Mouse (Mus musculus): Measurements from ENCODE around the gene Arap1. TPM values are rescaled to one million over a fixed set of nuclear protein-coding genes. Genes with fewer than 3 reads are reported as not detected.
A peak's percentile ranks its signal among the peaks of the same experiment; 100 is the strongest.

Arap1 gene
- polyA plus RNA-seq, 1 experiment from 2014 or later: 82.8 TPM

DNA sequence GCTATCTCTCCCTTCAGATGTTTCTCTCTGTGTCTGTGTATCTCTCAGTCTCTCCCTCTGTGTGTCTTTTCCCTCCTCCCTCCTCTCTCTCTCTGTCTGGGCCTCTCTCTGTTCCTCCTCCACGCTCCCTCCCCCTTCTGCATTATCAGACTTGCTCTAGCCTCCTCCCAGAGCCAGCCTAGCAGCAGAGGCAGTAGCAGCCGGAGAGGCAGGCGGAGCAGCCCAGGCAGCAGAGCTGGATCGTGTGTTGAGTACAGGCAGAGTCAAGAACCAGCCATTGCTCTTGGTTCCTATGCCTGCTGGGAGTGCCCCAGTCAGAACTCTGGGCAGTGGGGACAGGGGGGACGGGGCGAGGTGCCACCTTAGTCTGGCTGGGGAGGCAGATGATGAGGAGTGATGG lies 73.7 kb downstream of the Arap1 start, which contains the start of gene Pde2a:
TSS of gene Pde2a (plus strand) at position 163 of the 400 bp plus-strand sequence.
- no peak within 1 kb of the TSS for H3K27ac ChIP-seq (replicated peaks)
- H3K4me2 ChIP-seq (replicated peaks): no peak within 1 kb of the TSS
- no peaks in the 10 kb centered on the region for H3K36me3 ChIP-seq
- no peak within 1 kb of the TSS for H3K9ac ChIP-seq
- no peak within 1 kb of the TSS for H3K4me3 ChIP-seq (replicated peaks)
- peaks cover 18% of the 10 kb centered on the region; the same call in 1 of the 2 replicates for H3K27me3 ChIP-seq
- H3K9me3 ChIP-seq (replicated peaks): no peaks in the 10 kb centered on the region
- no peak for ATAC-seq (ENCODE audit: insufficient number of reproducible peaks, low FRiP score, low TSS enrichment, low read depth)
- WGBS: 16% methylated on average over 6 of the region's 6 CpGs
- H3K4me1 ChIP-seq: no peaks in the 10 kb centered on the region

DNA sequence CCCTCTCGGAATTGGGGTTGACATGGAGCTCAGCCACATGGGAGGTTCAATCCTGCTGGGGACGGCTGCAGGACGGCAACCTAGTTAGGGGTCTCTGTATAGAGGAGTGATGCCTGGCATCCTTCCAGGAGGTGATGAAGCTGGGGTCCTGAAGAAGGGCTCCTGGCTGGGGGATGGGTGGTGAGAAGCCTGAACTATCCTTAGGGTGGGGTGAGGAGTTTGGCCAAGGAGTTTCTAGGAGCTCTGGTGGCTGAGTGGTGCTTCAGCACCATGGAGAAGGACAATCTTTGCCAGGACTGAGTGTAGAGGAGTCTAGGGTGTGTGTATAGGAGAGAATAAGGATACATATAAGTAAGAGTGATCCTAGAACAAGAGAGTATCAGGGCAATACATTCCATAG lies 74.2 kb downstream of the Arap1 start:
- Histone ChIP-seq H3K4me3 (replicated peaks) (no peak overlapping the region), H3K4me1 (no peaks in the 10 kb centered on the region), H3K9me3 (replicated peaks) (no peaks in the 10 kb centered on the region), H3K27me3 (peaks cover 18% of the 10 kb centered on the region; the same call in 1 of the 2 replicates), H3K9ac (no peak overlapping the region), H3K4me2 (replicated peaks) (no peak overlapping the region), H3K27ac (replicated peaks) (no peak overlapping the region), H3K36me3 (no peaks in the 10 kb centered on the region)
- no peak for ATAC-seq (ENCODE audit: insufficient number of reproducible peaks, low FRiP score, low TSS enrichment, low read depth)
- 30% methylated on average over 3 of the region's 3 CpGs for WGBS

DNA sequence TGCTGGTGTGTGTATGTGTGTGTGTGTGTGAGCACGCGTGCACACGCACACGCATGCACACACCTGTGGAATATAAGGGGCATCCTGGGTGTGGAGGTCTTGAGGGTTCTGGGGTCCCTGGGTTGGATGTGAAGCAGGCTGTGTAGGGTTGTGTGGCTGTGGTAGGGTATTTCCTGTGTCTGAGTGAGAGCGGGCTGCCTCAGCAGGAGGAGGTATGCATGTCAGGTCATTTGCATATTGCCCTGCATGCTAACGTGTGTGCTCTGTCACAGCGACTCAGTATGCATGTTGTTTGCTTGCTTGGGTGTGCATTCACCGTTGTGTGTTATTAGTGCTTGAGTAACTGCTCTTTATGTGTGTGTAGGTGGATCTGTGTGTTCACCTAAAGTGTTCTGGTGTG lies 74.8 kb downstream of the Arap1 start:
- Histone ChIP-seq H3K27me3 (peaks cover 14% of the 10 kb centered on the region; the same call in 1 of the 2 replicates), H3K4me3 (replicated peaks) (no peak overlapping the region), H3K4me2 (replicated peaks) (no peak overlapping the region), H3K9me3 (replicated peaks) (no peaks in the 10 kb centered on the region), H3K4me1 (no peaks in the 10 kb centered on the region), H3K9ac (no peak overlapping the region), H3K27ac (replicated peaks) (no peak overlapping the region), H3K36me3 (no peaks in the 10 kb centered on the region)
- ATAC-seq (ENCODE audit: insufficient number of reproducible peaks, low FRiP score, low TSS enrichment, low read depth): no peak
- 86% methylated on average over 8 of the region's 8 CpGs for WGBS

DNA sequence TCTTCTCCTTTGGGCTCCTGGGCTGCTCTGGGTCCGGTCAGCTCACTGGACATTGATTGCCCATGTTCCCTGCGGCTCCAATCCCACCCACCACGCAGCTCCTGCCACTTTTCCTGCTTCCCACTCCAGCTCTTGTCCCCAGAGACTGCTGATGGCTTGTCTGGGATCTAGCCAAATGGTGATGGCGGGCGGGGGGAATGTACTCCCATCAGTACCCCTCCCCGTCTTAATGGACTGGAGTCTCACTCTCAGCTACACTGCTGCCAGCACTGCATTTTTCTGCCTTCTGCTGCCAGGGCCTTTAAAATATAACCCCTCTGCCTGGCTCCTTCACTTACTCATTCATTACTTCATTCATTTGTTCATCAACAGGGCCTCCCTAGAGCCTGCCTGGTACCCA lies 76.1 kb downstream of the Arap1 start:
- Histone ChIP-seq H3K27me3 (0 out of 2 replicates have a peak, but pooled peaks cover 8% of the 10 kb centered on the region), H3K9me3 (replicated peaks) (no peaks in the 10 kb centered on the region), H3K4me3 (replicated peaks) (no peak overlapping the region), H3K9ac (no peak overlapping the region), H3K4me2 (replicated peaks) (no peak overlapping the region), H3K4me1 (no peaks in the 10 kb centered on the region), H3K36me3 (no peaks in the 10 kb centered on the region), H3K27ac (replicated peaks) (no peak overlapping the region)
- ATAC-seq (ENCODE audit: insufficient number of reproducible peaks, low FRiP score, low TSS enrichment, low read depth): no peak
- WGBS: 55% methylated on average over 6 of the region's 6 CpGs

DNA sequence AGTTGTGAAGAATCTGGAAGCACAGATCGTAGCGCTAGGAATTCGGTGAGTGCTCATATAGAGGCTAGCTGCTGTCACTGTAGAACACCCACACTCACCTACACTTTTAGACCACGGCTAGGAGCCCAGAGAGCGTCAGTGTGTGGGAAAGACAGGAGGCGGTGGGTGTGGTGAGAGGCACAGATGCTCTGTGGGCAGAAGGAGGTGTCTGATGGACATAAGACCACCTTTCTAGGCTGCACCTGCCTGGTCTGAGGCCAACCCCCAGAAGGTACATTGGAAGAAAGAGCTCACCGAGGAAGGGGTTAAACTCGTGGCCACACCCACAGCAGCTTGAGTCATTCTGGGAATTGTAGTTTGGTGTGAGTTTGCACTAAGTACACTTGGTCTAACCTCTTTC lies 78.8 kb downstream of the Arap1 start:
- Histone ChIP-seq H3K9ac (no peak overlapping the region), H3K36me3 (no peaks in the 10 kb centered on the region), H3K9me3 (replicated peaks) (no peaks in the 10 kb centered on the region), H3K27me3 (no peaks in the 10 kb centered on the region), H3K4me1 (no peaks in the 10 kb centered on the region), H3K4me3 (replicated peaks) (no peak overlapping the region), H3K27ac (replicated peaks) (no peak overlapping the region), H3K4me2 (replicated peaks) (no peak overlapping the region)
- no peak for ATAC-seq (ENCODE audit: insufficient number of reproducible peaks, low FRiP score, low TSS enrichment, low read depth)
- WGBS: 72% methylated on average over 8 of the region's 8 CpGs

DNA sequence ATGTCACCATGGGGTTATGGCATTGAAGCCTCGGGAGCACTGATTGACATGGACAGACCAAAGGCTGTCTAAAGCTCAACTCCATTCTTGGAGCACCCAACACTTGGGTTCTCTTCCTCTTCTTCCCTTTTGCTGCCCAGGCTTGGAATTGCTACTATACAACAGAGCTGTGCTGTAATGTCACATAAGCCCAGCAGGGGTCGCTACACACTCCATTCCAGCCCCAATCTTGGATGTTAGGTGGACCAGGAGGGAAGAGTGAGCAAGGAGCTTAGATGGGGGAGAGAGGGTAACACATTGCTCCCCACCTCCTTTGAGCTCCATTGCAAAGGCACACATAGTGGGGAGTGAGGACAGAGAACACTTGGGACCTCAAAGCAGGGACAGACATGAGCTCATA lies 79.9 kb downstream of the Arap1 start:
- ATAC-seq (ENCODE audit: insufficient number of reproducible peaks, low FRiP score, low TSS enrichment, low read depth): no peak
- 22% methylated on average over 2 of the region's 2 CpGs for WGBS

DNA sequence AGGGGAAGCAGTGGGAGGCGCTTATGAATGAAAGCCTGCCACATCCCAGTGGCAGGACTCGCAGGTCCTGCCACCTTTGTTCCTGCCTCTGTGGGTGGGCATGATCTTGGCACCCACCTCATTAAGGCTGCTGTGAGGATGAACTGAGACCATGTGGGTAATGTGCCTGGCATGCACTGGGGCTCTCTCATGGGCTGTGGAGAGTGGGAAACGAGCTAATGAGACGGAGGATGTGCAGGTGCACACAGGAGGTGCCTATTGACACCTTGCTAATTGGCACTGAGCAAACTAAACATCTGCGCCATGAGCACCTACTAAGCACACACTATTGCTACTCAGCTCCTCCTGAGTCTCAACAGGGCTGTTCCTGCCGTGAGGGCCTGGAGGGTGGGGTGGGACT lies 87.2 kb downstream of the Arap1 start:
- WGBS: 67% methylated on average over 6 of the region's 6 CpGs
- Histone ChIP-seq H3K4me3 (replicated peaks) (no peak overlapping the region), H3K27me3 (no peaks in the 10 kb centered on the region), H3K36me3 (no peaks in the 10 kb centered on the region), H3K4me1 (no peaks in the 10 kb centered on the region), H3K9ac (no peak overlapping the region), H3K4me2 (replicated peaks) (no peak overlapping the region), H3K9me3 (replicated peaks) (no peaks in the 10 kb centered on the region), H3K27ac (replicated peaks) (no peak overlapping the region)
- ATAC-seq (ENCODE audit: insufficient number of reproducible peaks, low FRiP score, low TSS enrichment, low read depth): peak; percentile 36; the same call in 1 of the 2 replicates

More for the DNA sequence above, 79.9 kb downstream of the Arap1 start:
- Histone ChIP-seq H3K27me3 (no peaks in the 10 kb centered on the region), H3K4me1 (no peaks in the 10 kb centered on the region), H3K9me3 (replicated peaks) (no peaks in the 10 kb centered on the region), H3K36me3 (no peaks in the 10 kb centered on the region), H3K4me2 (replicated peaks) (no peak overlapping the region), H3K9ac (no peak overlapping the region), H3K27ac (replicated peaks) (no peak overlapping the region), H3K4me3 (replicated peaks) (no peak overlapping the region)

DNA sequence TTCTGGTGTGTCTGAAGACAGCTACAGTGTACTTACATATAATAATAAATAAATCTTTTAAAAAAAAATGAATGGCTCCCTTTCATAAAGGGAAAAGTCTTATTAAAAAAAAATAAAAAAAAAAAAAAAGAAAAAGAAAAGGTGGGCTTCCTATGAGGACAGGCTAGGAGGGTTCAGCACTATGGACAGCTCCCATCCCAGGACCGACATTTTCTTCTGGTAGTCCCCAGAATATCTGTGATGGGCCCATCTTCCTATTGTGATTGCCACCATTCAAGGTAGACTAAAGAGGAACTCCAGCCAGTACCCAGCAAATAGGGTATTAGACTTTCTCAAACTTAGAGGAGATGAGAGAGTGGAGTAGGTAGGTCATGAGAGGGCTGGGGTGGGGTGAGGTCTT lies 90.0 kb downstream of the Arap1 start:
- Histone ChIP-seq H3K9ac (no peak overlapping the region), H3K4me2 (replicated peaks) (no peak overlapping the region), H3K4me1 (no peaks in the 10 kb centered on the region), H3K27ac (replicated peaks) (no peak overlapping the region), H3K4me3 (replicated peaks) (no peak overlapping the region), H3K27me3 (no peaks in the 10 kb centered on the region), H3K9me3 (replicated peaks) (no peaks in the 10 kb centered on the region), H3K36me3 (no peaks in the 10 kb centered on the region)
- no peak for ATAC-seq (ENCODE audit: insufficient number of reproducible peaks, low FRiP score, low TSS enrichment, low read depth)
- 0% methylated on average over 1 of the region's 1 CpGs for WGBS

DNA sequence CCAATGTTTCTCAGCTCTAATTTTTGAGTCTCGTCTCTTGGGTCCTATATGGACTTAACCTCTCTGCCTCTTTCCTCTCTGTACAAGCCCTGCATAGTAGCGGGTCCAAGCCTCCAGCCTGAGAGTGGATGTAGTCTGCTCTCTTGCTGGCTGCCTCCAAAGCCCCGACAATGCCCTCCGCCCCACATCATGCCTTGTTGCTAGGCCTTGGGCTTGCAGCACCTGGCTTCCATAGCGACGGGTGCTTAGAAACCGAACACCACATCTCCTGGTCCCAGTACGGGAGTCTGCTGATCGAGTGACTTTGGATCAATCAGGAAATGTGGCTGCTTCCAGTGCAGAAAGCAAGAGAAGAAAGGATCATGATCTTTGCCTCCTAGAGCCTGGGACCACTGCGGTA lies 95.2 kb downstream of the Arap1 start:
- no peaks in the 10 kb centered on the region for H3K4me1 ChIP-seq
- ATAC-seq (ENCODE audit: insufficient number of reproducible peaks, low FRiP score, low TSS enrichment, low read depth): no peak
- H3K27me3 ChIP-seq: no peaks in the 10 kb centered on the region
- no peaks in the 10 kb centered on the region for H3K36me3 ChIP-seq
- no peak overlapping the region for H3K4me2 ChIP-seq (replicated peaks)
- H3K4me3 ChIP-seq (replicated peaks): no peak overlapping the region
- H3K9me3 ChIP-seq (replicated peaks): no peaks in the 10 kb centered on the region
- H3K27ac ChIP-seq (replicated peaks): no peak overlapping the region
- WGBS: 57% methylated on average over 10 of the region's 10 CpGs
- no peak overlapping the region for H3K9ac ChIP-seq

DNA sequence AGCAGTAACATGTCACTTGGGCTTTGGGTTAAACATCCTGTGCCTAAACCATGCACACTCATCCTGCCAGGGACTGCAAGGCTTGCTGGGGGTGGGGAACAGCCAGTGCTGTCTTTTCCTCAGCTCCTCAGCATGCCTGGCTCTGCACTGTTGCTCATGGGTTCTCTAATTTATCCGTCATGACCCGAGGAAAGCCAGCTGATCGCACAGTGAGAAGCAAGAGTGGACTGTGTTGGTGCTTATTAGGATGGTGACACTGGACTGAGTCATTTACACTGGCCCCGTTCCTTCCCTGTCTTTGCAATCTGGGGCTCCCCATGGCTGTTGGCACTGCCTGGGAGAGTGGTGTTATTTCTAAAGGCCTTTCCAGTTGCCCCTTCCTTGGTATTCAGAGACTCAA lies 96.3 kb downstream of the Arap1 start:
- H3K27me3 ChIP-seq: no peaks in the 10 kb centered on the region

DNA sequence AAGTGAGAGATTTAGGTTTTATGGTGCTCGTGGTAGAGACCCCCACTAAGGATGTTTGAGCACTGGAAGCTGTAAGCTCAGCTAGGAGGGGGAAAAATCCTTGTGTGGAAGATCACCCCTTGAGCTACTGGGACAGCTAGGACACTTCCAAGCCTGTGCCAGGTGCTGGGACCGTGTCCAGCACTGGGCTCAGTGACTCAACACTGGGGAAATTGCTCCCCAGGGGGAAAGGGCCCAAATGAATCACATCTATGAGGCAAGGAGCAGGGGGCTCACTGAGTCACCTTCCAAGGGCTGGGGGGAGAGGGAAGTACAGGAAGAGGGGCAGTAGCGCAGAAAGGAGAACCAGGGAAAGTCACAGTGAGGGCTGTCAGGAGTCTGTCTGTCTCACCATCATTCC lies 102.0 kb downstream of the Arap1 start:
- WGBS: 33% methylated on average over 3 of the region's 3 CpGs
- no peaks in the 10 kb centered on the region for H3K36me3 ChIP-seq
- H3K27ac ChIP-seq (replicated peaks): no peak overlapping the region
- H3K4me3 ChIP-seq (replicated peaks): no peak overlapping the region
- H3K4me2 ChIP-seq (replicated peaks): no peak overlapping the region
- peaks cover 35% of the 10 kb centered on the region for H3K27me3 ChIP-seq
- ATAC-seq (ENCODE audit: insufficient number of reproducible peaks, low FRiP score, low TSS enrichment, low read depth): no peak
- peaks cover 4% of the 10 kb centered on the region; the same call in 1 of the 2 replicates for H3K4me1 ChIP-seq
- H3K9me3 ChIP-seq (replicated peaks): no peaks in the 10 kb centered on the region
- H3K9ac ChIP-seq: no peak overlapping the region

More for the DNA sequence above, 96.3 kb downstream of the Arap1 start:
- H3K9me3 ChIP-seq (replicated peaks): no peaks in the 10 kb centered on the region
- no peaks in the 10 kb centered on the region for H3K4me1 ChIP-seq
- H3K9ac ChIP-seq: no peak overlapping the region
- no peak overlapping the region for H3K4me3 ChIP-seq (replicated peaks)
- WGBS: 83% methylated on average over 4 of the region's 4 CpGs
- H3K36me3 ChIP-seq: no peaks in the 10 kb centered on the region
- no peak for ATAC-seq (ENCODE audit: insufficient number of reproducible peaks, low FRiP score, low TSS enrichment, low read depth)
- no peak overlapping the region for H3K4me2 ChIP-seq (replicated peaks)
- no peak overlapping the region for H3K27ac ChIP-seq (replicated peaks)

Data from embryonic facial prominence, embryonic 15.5 days (tissue).